Mouse (Mus musculus): ENCODE measurements around the gene Prim2. TPM values are rescaled to one million over a fixed set of nuclear protein-coding genes. Genes with fewer than 3 reads are reported as not detected.
A peak's percentile ranks its signal among the peaks of the same experiment; 100 is the strongest.
"Not testable (repeated sequence)": the region's sequence is repeated elsewhere in the genome, so short reads cannot be mapped to it uniquely, and the experiment has no call there.

Gene Prim2
- polyA plus RNA-seq, 1 experiment from 2014 or later = 33.5 TPM

DNA sequence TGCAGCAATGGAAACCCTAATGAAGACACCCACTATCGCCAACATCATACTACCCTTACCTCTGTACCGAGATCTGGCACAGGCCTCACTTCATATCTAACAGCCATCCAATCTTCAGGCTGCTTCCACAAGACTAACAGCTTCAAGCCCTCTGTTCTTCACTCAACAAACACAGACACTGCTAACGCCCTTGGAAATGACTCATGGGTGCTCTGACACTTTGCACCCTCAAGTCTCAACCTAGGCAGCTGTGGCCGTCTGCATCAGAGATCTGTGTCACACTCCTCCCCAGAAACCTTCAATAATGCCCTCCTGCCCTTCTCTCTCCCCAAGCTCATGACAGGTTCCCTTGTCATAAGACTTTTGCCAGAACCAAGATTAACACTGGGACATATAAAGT lies 20.6 kb downstream of the Prim2 start:
- H3K27me3 ChIP-seq = no peaks in the 10 kb centered on the region
- ATAC-seq (replicated peaks) = no peak
- H3K9me3 ChIP-seq = no peaks in the 10 kb centered on the region
- H3K4me2 ChIP-seq (replicated peaks) = no peak overlapping the region
- no peak overlapping the region for H3K4me3 ChIP-seq
- H3K36me3 ChIP-seq = peaks cover 5% of the 10 kb centered on the region; the same call in 1 of the 2 replicates
- H3K27ac ChIP-seq (replicated peaks) = no peak overlapping the region
- 96% methylated on average over 4 of the region's 4 CpGs for WGBS
- no peak overlapping the region for H3K9ac ChIP-seq (replicated peaks)
- peaks cover 6% of the 10 kb centered on the region for H3K4me1 ChIP-seq

GRCm38 (mm10) chr1:33647661-33648060 lies 21.9 kb downstream of the Prim2 start:
- peaks cover 5% of the 10 kb centered on the region; the same call in 1 of the 2 replicates for H3K36me3 ChIP-seq

GRCm38 (mm10) chr1:33647173-33647572 lies 22.4 kb downstream of the Prim2 start:
- H3K36me3 ChIP-seq = peaks cover 5% of the 10 kb centered on the region; the same call in 1 of the 2 replicates
- no peaks in the 10 kb centered on the region for H3K27me3 ChIP-seq
- H3K4me2 ChIP-seq (replicated peaks) = no peak overlapping the region
- H3K9ac ChIP-seq (replicated peaks) = no peak overlapping the region
- no peaks in the 10 kb centered on the region for H3K9me3 ChIP-seq
- 58% methylated on average over 4 of the region's 4 CpGs for WGBS
- 0 out of 2 replicates have a peak overlapping the region, but pooled peaks have one; percentile 11 for H3K27ac ChIP-seq (replicated peaks)
- H3K4me3 ChIP-seq = no peak overlapping the region
- peak; percentile 84 for ATAC-seq (replicated peaks)
- peaks cover 6% of the 10 kb centered on the region for H3K4me1 ChIP-seq

More at GRCm38 (mm10) chr1:33647661-33648060, 21.9 kb downstream of the Prim2 start:
- WGBS = 81% methylated on average over 4 of the region's 4 CpGs
- ATAC-seq (replicated peaks) = no peak
- Histone ChIP-seq H3K4me1 (peaks cover 6% of the 10 kb centered on the region), H3K27ac (replicated peaks) (0 out of 2 replicates have a peak overlapping the region, but pooled peaks have one; percentile 11), H3K27me3 (no peaks in the 10 kb centered on the region), H3K4me3 (no peak overlapping the region), H3K4me2 (replicated peaks) (no peak overlapping the region), H3K9ac (replicated peaks) (no peak overlapping the region), H3K9me3 (no peaks in the 10 kb centered on the region)

GRCm38 (mm10) chr1:33645689-33646088 lies 23.9 kb downstream of the Prim2 start:
- ATAC-seq (replicated peaks) = peak; percentile 55
- Histone ChIP-seq H3K9ac (replicated peaks) (no peak overlapping the region), H3K36me3 (no peaks in the 10 kb centered on the region; the same call in 1 of the 2 replicates), H3K4me3 (no peak overlapping the region), H3K4me1 (peaks cover 6% of the 10 kb centered on the region), H3K4me2 (replicated peaks) (no peak overlapping the region), H3K27ac (replicated peaks) (peak overlapping the region; percentile 70), H3K27me3 (no peaks in the 10 kb centered on the region), H3K9me3 (no peaks in the 10 kb centered on the region)
- 74% methylated on average over 1 of the region's 1 CpGs for WGBS

GRCm38 (mm10) chr1:33641139-33641538 lies 28.5 kb downstream of the Prim2 start:
- H3K9me3 ChIP-seq = no peaks in the 10 kb centered on the region
- no peaks in the 10 kb centered on the region for H3K36me3 ChIP-seq
- WGBS = 73% methylated on average over 2 of the region's 2 CpGs

GRCm38 (mm10) chr1:33640089-33640488 lies 29.5 kb downstream of the Prim2 start:
- no peak overlapping the region for H3K9ac ChIP-seq (replicated peaks)
- WGBS = 94% methylated on average over 5 of the region's 5 CpGs

More at GRCm38 (mm10) chr1:33641139-33641538, 28.5 kb downstream of the Prim2 start:
- H3K27ac ChIP-seq (replicated peaks) = no peak overlapping the region
- H3K9ac ChIP-seq (replicated peaks) = no peak overlapping the region
- H3K4me3 ChIP-seq = no peak overlapping the region
- H3K27me3 ChIP-seq = no peaks in the 10 kb centered on the region
- no peak overlapping the region for H3K4me2 ChIP-seq (replicated peaks)
- peaks cover 6% of the 10 kb centered on the region for H3K4me1 ChIP-seq
- ATAC-seq (replicated peaks) = no peak

GRCm38 (mm10) chr1:33639234-33639633 lies 30.4 kb downstream of the Prim2 start:
- 90% methylated on average over 7 of the region's 7 CpGs for WGBS
- H3K4me2 ChIP-seq (replicated peaks) = no peak overlapping the region
- ATAC-seq (replicated peaks) = no peak

More at GRCm38 (mm10) chr1:33640089-33640488, 29.5 kb downstream of the Prim2 start:
- Histone ChIP-seq H3K4me2 (replicated peaks) (no peak overlapping the region), H3K36me3 (no peaks in the 10 kb centered on the region), H3K27me3 (no peaks in the 10 kb centered on the region), H3K9me3 (no peaks in the 10 kb centered on the region), H3K4me3 (no peak overlapping the region), H3K4me1 (no peaks in the 10 kb centered on the region), H3K27ac (replicated peaks) (no peak overlapping the region)
- ATAC-seq (replicated peaks) = no peak

DNA sequence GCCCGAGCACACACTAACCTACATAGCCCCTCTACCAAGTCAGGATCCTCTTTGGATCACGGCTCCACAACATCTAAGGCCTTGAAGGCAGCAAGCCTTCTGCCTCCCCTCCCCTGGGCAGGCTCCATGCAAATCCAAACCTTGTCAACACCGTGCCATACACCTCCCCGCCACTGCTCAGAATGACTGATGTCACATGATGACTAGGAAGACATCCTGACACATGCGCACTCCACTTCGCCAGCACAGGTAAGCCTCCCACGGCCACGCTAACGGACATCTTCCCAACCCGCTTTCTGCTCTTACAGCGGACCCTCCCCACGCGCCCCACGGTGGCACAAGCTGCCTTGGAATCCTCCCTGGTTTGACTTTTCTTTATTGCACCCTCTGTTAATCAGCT lies 31.8 kb downstream of the Prim2 start:
- H3K4me2 ChIP-seq (replicated peaks) = no peak overlapping the region
- 93% methylated on average over 14 of the region's 14 CpGs for WGBS
- H3K36me3 ChIP-seq = 0 out of 2 replicates have a peak, but pooled peaks cover 2% of the 10 kb centered on the region
- H3K9me3 ChIP-seq = no peaks in the 10 kb centered on the region
- H3K27ac ChIP-seq (replicated peaks) = no peak overlapping the region
- H3K4me3 ChIP-seq = no peak overlapping the region
- H3K4me1 ChIP-seq = no peaks in the 10 kb centered on the region
- ATAC-seq (replicated peaks) = 0 out of 2 replicates have a peak, but pooled peaks have one; percentile 52
- no peaks in the 10 kb centered on the region for H3K27me3 ChIP-seq
- H3K9ac ChIP-seq (replicated peaks) = no peak overlapping the region

More at GRCm38 (mm10) chr1:33639234-33639633, 30.4 kb downstream of the Prim2 start:
- Histone ChIP-seq H3K9ac (replicated peaks) (no peak overlapping the region), H3K9me3 (no peaks in the 10 kb centered on the region), H3K27me3 (no peaks in the 10 kb centered on the region), H3K36me3 (no peaks in the 10 kb centered on the region), H3K4me3 (no peak overlapping the region), H3K27ac (replicated peaks) (no peak overlapping the region), H3K4me1 (no peaks in the 10 kb centered on the region)

DNA sequence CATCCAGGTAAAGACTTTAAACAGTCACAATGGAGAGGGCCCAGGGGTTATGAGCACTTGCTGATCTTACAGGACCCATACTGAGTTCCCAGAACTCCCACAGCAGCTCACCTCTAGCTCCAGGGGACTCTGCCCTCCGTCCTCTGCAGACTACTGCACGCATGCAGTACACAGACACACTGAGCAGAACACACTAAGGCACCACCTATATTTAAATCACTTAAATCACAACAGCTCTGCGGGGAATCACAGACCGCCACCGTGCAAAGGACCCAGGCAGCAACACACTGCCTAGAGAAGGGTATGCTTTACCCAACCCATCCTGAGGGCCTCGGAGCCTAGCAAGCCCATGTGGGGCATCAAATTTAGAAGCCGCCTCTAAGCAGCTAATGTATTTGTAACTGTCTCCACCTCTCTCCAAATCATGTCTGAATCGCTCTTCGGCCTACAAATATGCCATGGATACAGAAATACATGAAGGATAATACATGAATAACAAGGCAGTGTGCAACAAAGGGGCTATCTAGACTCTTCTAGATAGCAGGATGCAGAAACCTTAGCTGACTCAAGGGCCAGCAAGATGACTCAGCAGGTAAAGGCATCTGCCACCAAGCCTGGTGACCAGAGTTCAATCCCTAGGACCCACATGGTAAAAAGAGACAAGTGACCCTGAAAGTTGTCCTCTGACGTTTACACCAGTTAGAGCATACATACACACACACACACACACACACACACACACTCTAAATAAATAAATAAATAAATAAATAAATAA lies 33.0 kb downstream of the Prim2 start:
- H3K4me3 ChIP-seq = no peak overlapping the region
- H3K9ac ChIP-seq (replicated peaks) = no peak overlapping the region
- no peaks in the 10 kb centered on the region for H3K4me1 ChIP-seq
- no peak overlapping the region for H3K4me2 ChIP-seq (replicated peaks)
- 0 out of 2 replicates have a peak, but pooled peaks cover 5% of the 10 kb centered on the region for H3K36me3 ChIP-seq
- H3K27ac ChIP-seq (replicated peaks) = no peak overlapping the region
- 90% methylated on average over 10 of the region's 10 CpGs for WGBS
- no peaks in the 10 kb centered on the region for H3K27me3 ChIP-seq
- ATAC-seq (replicated peaks) = no peak
- no peaks in the 10 kb centered on the region for H3K9me3 ChIP-seq

DNA sequence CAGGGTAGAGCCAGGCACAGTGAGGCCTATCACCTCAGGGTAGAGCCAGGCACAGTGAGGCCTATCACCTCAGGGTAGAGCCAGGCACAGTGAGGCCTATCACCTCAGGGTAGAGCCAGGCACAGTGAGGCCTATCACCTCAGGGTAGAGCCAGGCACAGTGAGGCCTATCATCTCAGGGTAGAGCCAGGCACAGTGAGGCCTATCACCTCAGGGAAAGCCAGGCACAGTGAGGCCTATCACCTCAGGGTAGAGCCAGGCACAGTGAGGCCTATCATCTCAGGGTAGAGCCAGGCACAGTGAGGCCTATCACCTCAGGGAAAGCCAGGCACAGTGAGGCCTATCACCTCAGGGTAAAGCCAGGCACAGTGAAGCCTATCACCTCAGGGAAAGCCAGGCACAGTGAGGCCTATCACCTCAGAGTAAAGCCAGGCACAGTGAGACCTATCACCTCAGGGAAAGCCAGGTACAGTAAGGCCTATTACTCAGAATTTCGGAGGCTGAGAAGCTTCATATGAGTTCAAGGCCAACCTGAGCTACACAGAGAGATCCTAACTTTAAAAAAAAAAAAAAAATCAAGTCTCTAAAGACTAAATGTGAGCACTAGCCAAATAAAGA lies 38.5 kb downstream of the Prim2 start:
- H3K27me3 ChIP-seq; H3K4me1 ChIP-seq; H3K9ac ChIP-seq (replicated peaks); H3K4me3 ChIP-seq; H3K4me2 ChIP-seq (replicated peaks); ATAC-seq (replicated peaks); H3K27ac ChIP-seq (replicated peaks); H3K9me3 ChIP-seq: not testable (repeated sequence)
- H3K36me3 ChIP-seq = peaks cover 13% of the 10 kb centered on the region; the same call in 1 of the 2 replicates
- 94% methylated on average over 1 of the region's 1 CpGs for WGBS

DNA sequence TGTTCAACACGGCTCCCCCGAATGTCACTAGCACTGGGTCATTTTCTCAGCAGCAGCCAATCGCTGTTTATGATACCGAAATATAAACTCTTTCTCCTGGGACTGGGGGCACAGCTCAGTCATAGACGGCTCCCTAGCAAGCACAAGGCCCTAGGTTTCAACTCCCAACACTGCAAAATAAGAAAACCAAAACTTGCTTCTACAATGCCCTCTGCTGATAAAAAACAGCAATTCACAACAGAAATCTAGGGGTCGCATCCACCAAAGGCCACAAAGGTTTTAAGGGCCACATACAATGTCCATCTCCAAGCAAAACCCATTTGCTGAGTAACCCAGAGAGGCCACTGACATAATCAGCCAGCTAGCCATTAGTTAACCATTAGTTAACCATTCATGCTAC lies 41.8 kb downstream of the Prim2 start:
- Histone ChIP-seq H3K9me3 (no peaks in the 10 kb centered on the region), H3K27me3 (no peaks in the 10 kb centered on the region), H3K27ac (replicated peaks) (no peak overlapping the region), H3K4me3 (no peak overlapping the region), H3K36me3 (peaks cover 11% of the 10 kb centered on the region; the same call in 1 of the 2 replicates), H3K4me1 (0 out of 2 replicates have a peak, but pooled peaks cover 3% of the 10 kb centered on the region), H3K9ac (replicated peaks) (no peak overlapping the region), H3K4me2 (replicated peaks) (no peak overlapping the region)
- 88% methylated on average over 6 of the region's 6 CpGs for WGBS
- ATAC-seq (replicated peaks) = no peak

- Histone ChIP-seq H3K27me3 (no peaks in the 10 kb centered on the region), H3K9me3 (no peaks in the 10 kb centered on the region), H3K4me3 (no peak overlapping the region), H3K9ac (replicated peaks) (no peak overlapping the region), H3K4me1 (0 out of 2 replicates have a peak, but pooled peaks cover 3% of the 10 kb centered on the region), H3K27ac (replicated peaks) (no peak overlapping the region), H3K36me3 (peaks cover 8% of the 10 kb centered on the region; the same call in 1 of the 2 replicates), H3K4me2 (replicated peaks) (no peak overlapping the region)
- ATAC-seq (replicated peaks) = no peak
- 85% methylated on average over 2 of the region's 2 CpGs for WGBS
Measured at GRCm38 (mm10) chr1:33627070-33627469, 42.5 kb downstream of the Prim2 start.

All from forebrain, embryonic 15.5 days (tissue).